In genomic region chr1:182682591-182683252, GRCm38 (mm10) we compare ENCODE assay signal across 8 mouse cellular contexts.
DNase-seq lines count a peak whose midpoint lies in the region; ATAC-seq lines count a peak whose summit lies in the region.

No protein-coding gene starts in this region.

- 63% methylated on average over 14 of the region's 14 CpGs for WGBS in midbrain, embryonic 13.5 days
- WGBS in midbrain, embryonic 10.5 days = 70% methylated on average over 14 of the region's 14 CpGs
- WGBS in heart, embryonic 13.5 days = 12% methylated on average over 14 of the region's 14 CpGs

- H3K4me2 ChIP-seq in midbrain, embryonic 13.5 days (replicated peaks) = no peak overlapping the region
- H3K4me2 ChIP-seq in heart, embryonic 13.5 days = peak overlapping the region; percentile 32

- H3K27ac ChIP-seq in midbrain, embryonic 13.5 days = no peak overlapping the region
- H3K27ac ChIP-seq in midbrain, embryonic 10.5 days (replicated peaks) = no peak overlapping the region
- peak overlapping the region; percentile 34 for H3K27ac ChIP-seq in heart, embryonic 13.5 days (replicated peaks)

- no peaks in the 10 kb centered on the region for H3K9me3 ChIP-seq in midbrain, embryonic 13.5 days
- no peaks in the 10 kb centered on the region for H3K9me3 ChIP-seq in midbrain, embryonic 10.5 days (replicated peaks)
- H3K9me3 ChIP-seq in heart, embryonic 13.5 days = no peaks in the 10 kb centered on the region

- no peak for DNase-seq in midbrain, embryonic 10.5 days (ENCODE audit: low spot score)
- DNase-seq in cerebellum, postnatal 10 days = peak; percentile 91 to 93
- DNase-seq in lung, postnatal 14 days = peak; percentile 68
- no peak for DNase-seq in B cell, adult 2 months
- no peak for DNase-seq in c-Kit-positive CD71-positive TER-119-positive erythroid progenitor cells, embryonic 14.5 days (ENCODE audit: low spot score)

- no peak overlapping the region for H3K4me3 ChIP-seq in midbrain, embryonic 13.5 days (replicated peaks)
- no peak overlapping the region for H3K4me3 ChIP-seq in midbrain, embryonic 10.5 days
- H3K4me3 ChIP-seq in heart, embryonic 13.5 days = no peak overlapping the region

- peaks cover 12% of the 10 kb centered on the region for H3K4me1 ChIP-seq in midbrain, embryonic 13.5 days (replicated peaks)
- H3K4me1 ChIP-seq in midbrain, embryonic 10.5 days = peaks cover 9% of the 10 kb centered on the region; the same call in 1 of the 2 replicates
- H3K4me1 ChIP-seq in heart, embryonic 13.5 days = peaks cover 25% of the 10 kb centered on the region

- H3K27me3 ChIP-seq in midbrain, embryonic 13.5 days = no peaks in the 10 kb centered on the region
- no peaks in the 10 kb centered on the region for H3K27me3 ChIP-seq in midbrain, embryonic 10.5 days (ENCODE audit: low read depth, poor library complexity, severe bottlenecking)
- H3K27me3 ChIP-seq in heart, embryonic 13.5 days (replicated peaks) = peaks cover 27% of the 10 kb centered on the region; the same call in 1 of the 2 replicates

- ATAC-seq in midbrain, embryonic 13.5 days = 0 out of 2 replicates have a peak, but pooled peaks have one; percentile 30
- ATAC-seq in heart, embryonic 13.5 days (ENCODE audit: extremely low read depth, insufficient number of reproducible peaks, low FRiP score, low TSS enrichment) = peak; percentile 54; the same call in 1 of the 2 replicates
- ATAC-seq in CD4-positive, CD25-positive, alpha-beta regulatory T cell, adult 4 months = no peak

- H3K36me3 ChIP-seq in midbrain, embryonic 13.5 days = no peaks in the 10 kb centered on the region
- H3K36me3 ChIP-seq in midbrain, embryonic 10.5 days = no peaks in the 10 kb centered on the region
- H3K36me3 ChIP-seq in heart, embryonic 13.5 days = no peaks in the 10 kb centered on the region

- no peak overlapping the region for H3K9ac ChIP-seq in midbrain, embryonic 13.5 days (replicated peaks)
- H3K9ac ChIP-seq in heart, embryonic 13.5 days = no peak overlapping the region

Comparison
In these comparisons a context has a peak if more than half of its experiments do, and no peak if none do; other contexts are left out.
1. DNase-seq: peak in cerebellum, postnatal 10 days (2 of 2) and lung, postnatal 14 days (single experiment); none in midbrain, embryonic 10.5 days (single experiment), B cell, adult 2 months (0 of 2) and c-Kit-positive CD71-positive TER-119-positive erythroid progenitor cells, embryonic 14.5 days (single experiment).